Comparison of ENCODE assay signal across 17 mouse cellular contexts in the genomic region with DNA sequence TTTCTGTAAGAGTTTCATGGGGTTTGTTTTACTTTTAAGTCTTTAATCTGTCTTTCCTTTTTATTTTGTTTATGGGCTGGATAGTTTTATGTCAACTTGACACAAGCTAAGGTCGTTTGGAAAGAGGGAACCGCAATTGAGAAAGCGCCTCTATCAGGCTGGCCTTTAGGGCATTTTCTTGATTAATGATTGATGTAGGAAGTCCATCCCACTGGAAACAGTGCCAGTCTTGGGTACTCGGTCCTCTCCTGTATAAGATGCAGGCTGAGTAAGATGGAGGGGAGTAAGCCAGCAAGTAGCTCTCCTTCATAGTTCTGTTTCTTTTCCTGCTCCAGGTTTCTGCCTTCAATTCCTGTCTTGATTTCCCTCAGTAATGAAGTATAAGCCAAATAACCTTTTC.
"Had no signal": no experiment of that assay in that cellular context is flagged by ENCODE, and none has a peak within 500 bp of the region (broad histone marks: within the 10 kb centered on the region; RNA-seq: fewer than 3 reads in every experiment).

No protein-coding gene starts in this region.

- H3K4me3 ChIP-seq: left cerebral cortex, adult 2 months; limb, embryonic 15.5 days; midbrain, embryonic 10.5 days; myocyte; neural tube, embryonic 15.5 days; stomach, embryonic 15.5 days had no signal

- H3K9me3 ChIP-seq: limb, embryonic 15.5 days; neural tube, embryonic 15.5 days; stomach, embryonic 15.5 days had no signal

- H3K4me2 ChIP-seq: limb, embryonic 15.5 days; neural tube, embryonic 15.5 days; stomach, embryonic 15.5 days had no signal

- H3K27ac ChIP-seq: left cerebral cortex, adult 2 months; limb, embryonic 15.5 days; liver, embryonic 14.5 days; midbrain, embryonic 10.5 days; neural tube, embryonic 15.5 days; stomach, embryonic 15.5 days had no signal

- ATAC-seq: inflammation-experienced regulatory T-cells, adult 6 months; intestine, postnatal 0 days; lung, postnatal 0 days had no signal

- H3K36me3 ChIP-seq: limb, embryonic 15.5 days; midbrain, embryonic 10.5 days; neural tube, embryonic 15.5 days; stomach, embryonic 15.5 days had no signal

- H3K4me1 ChIP-seq: neural tube, embryonic 15.5 days; stomach, embryonic 15.5 days had no signal

- H3K27me3 ChIP-seq: limb, embryonic 15.5 days; neural tube, embryonic 15.5 days; stomach, embryonic 15.5 days had no signal

- H3K9ac ChIP-seq: limb, embryonic 15.5 days; liver, embryonic 14.5 days; neural tube, embryonic 15.5 days; stomach, embryonic 15.5 days had no signal

- DNase-seq: lung, adult 2 months; lung, postnatal 4 days; midbrain, embryonic 14.5 days; retina, postnatal 1 day; right cerebral cortex, postnatal 4 days; thymus, adult 2 months; thymus, postnatal 25 days had no signal
